Mouse (Mus musculus) forebrain, embryonic 16.5 days (tissue): ENCODE measurements around the gene Hpcal1. TPM values are rescaled to one million over a fixed set of nuclear protein-coding genes. Genes with fewer than 3 reads are reported as not detected.
A peak's percentile ranks its signal among the peaks of the same experiment; 100 is the strongest.

Experiments
- ATAC-seq: fragments of 200-750 bp; cut with Nextera tagmentation; 2 replicates; pipeline ENCODE4 v1.8.0; 2017; ENCODE audit warnings: mild to moderate bottlenecking, moderate library complexity
- H3K27ac ChIP-seq: fragments of 300-500 bp; sonication (generic); 2 replicates; pipeline ENCODE4 v1.5.1; 2014; ENCODE audit warnings: low read length, control low read depth
- H3K27me3 ChIP-seq: fragments of 300-500 bp; sonication (generic); replicated peaks from 2 replicates; pipeline ENCODE4 v1.6.1; 2014; ENCODE audit warnings: low read length; ENCODE audit not compliant: control insufficient read depth, insufficient read depth
- H3K36me3 ChIP-seq: fragments of 300-500 bp; sonication (generic); 2 replicates; pipeline ENCODE4 v1.6.1; 2014; ENCODE audit not compliant: control insufficient read depth, insufficient read depth
- H3K4me1 ChIP-seq: fragments of 300-500 bp; sonication (generic); replicated peaks from 2 replicates; pipeline ENCODE4 v1.6.1; 2014; ENCODE audit warnings: low read length; ENCODE audit not compliant: control insufficient read depth, insufficient read depth
- H3K4me2 ChIP-seq: fragments of 300-500 bp; sonication (generic); 2 replicates; pipeline ENCODE4 v1.6.1; 2014; ENCODE audit warnings: mild to moderate bottlenecking, low read length, control low read depth
- H3K4me3 ChIP-seq: fragments of 300-500 bp; sonication (generic); replicated peaks from 2 replicates; pipeline ENCODE4 v1.5.1; 2014; ENCODE audit warnings: mild to moderate bottlenecking, low read length, control low read depth
- H3K9ac ChIP-seq: fragments of 300-500 bp; sonication (generic); replicated peaks from 2 replicates; pipeline ENCODE4 v1.6.1; 2014; ENCODE audit warnings: low read depth, low read length, control low read depth
- H3K9me3 ChIP-seq: fragments of 300-500 bp; sonication (generic); 2 replicates; pipeline ENCODE4 v1.6.1; 2016; ENCODE audit warnings: low read length; ENCODE audit not compliant: control insufficient read depth
- WGBS: fragments of 180-500 bp; shearing (Covaris S2); extraction: QIAGEN DNeasy Blood & Tissue Kit; methylation state at CpG from one replicate; pipeline ENCODE4 v1.1.7; 2014; 5-methylcytosine and 5-hydroxymethylcytosine counted together
- polyA plus RNA-seq: library from polyadenylated mRNA; unstranded; fragments of >200 nt; fragmentation: Nextera tagmentation; extraction: Ambion mirVana; gene quantifications from 2 replicates; pipeline ENCODE4 v1.2.1, GENCODE M21; 2015

Hpcal1 gene
- 34.6 and 47.1 TPM in 2 replicates for polyA plus RNA-seq

GRCm38 (mm10) chr12:17690564-17691281, at the start of gene Hpcal1:
TSS of gene Hpcal1 (plus strand) at chr12:17690856.
- Histone ChIP-seq H3K27ac (no peak within 1 kb of the TSS), H3K4me2 (peak within 1 kb of the TSS; percentile 92), H3K36me3 (no peaks in the 10 kb centered on the region), H3K27me3 (no peaks in the 10 kb centered on the region), H3K4me3 (peak within 1 kb of the TSS; percentile 75), H3K4me1 (peaks cover 18% of the 10 kb centered on the region), H3K9ac (peak within 1 kb of the TSS; percentile 64), H3K9me3 (no peaks in the 10 kb centered on the region)
- WGBS = under 1% methylated on average over 69 of the region's 72 CpGs
- ATAC-seq = peak; percentile 86

- Histone ChIP-seq H3K9me3 (no peaks in the 10 kb centered on the region), H3K4me2 (no peak overlapping the region), H3K9ac (no peak overlapping the region), H3K4me1 (peaks cover 3% of the 10 kb centered on the region; the same call in 1 of the 2 replicates), H3K4me3 (no peak overlapping the region), H3K27me3 (no peaks in the 10 kb centered on the region), H3K36me3 (no peaks in the 10 kb centered on the region), H3K27ac (no peak overlapping the region)
- WGBS = 92% methylated on average over 4 of the region's 4 CpGs
- ATAC-seq = no peak
Observed at GRCm38 (mm10) chr12:17641269-17641668, 49.4 kb upstream of the Hpcal1 start.

- no peaks in the 10 kb centered on the region for H3K4me1 ChIP-seq
- no peaks in the 10 kb centered on the region for H3K36me3 ChIP-seq
- H3K4me3 ChIP-seq = no peak overlapping the region
- no peaks in the 10 kb centered on the region for H3K27me3 ChIP-seq
- WGBS = 80% methylated on average over 12 of the region's 12 CpGs
- ATAC-seq = no peak
- no peak overlapping the region for H3K27ac ChIP-seq
- H3K9ac ChIP-seq = no peak overlapping the region
- H3K9me3 ChIP-seq = no peaks in the 10 kb centered on the region
- H3K4me2 ChIP-seq = no peak overlapping the region
Observed at GRCm38 (mm10) chr12:17644385-17645222, 46.1 kb upstream of the Hpcal1 start.

- Histone ChIP-seq H3K9ac (no peak overlapping the region), H3K27ac (no peak overlapping the region), H3K4me2 (no peak overlapping the region), H3K36me3 (no peaks in the 10 kb centered on the region), H3K4me1 (no peaks in the 10 kb centered on the region), H3K9me3 (no peaks in the 10 kb centered on the region), H3K4me3 (no peak overlapping the region), H3K27me3 (no peaks in the 10 kb centered on the region)
- WGBS = 79% methylated on average over 6 of the region's 6 CpGs
- no peak for ATAC-seq
Observed at GRCm38 (mm10) chr12:17646457-17646856, 44.2 kb upstream of the Hpcal1 start.

GRCm38 (mm10) chr12:17651223-17652095, 39.2 kb upstream of the Hpcal1 start:
- 72% methylated on average over 7 of the region's 7 CpGs for WGBS
- Histone ChIP-seq H3K9me3 (no peaks in the 10 kb centered on the region), H3K36me3 (no peaks in the 10 kb centered on the region), H3K9ac (no peak overlapping the region), H3K27me3 (no peaks in the 10 kb centered on the region), H3K4me2 (no peak overlapping the region), H3K27ac (no peak overlapping the region), H3K4me1 (0 out of 2 replicates have a peak, but pooled peaks cover 3% of the 10 kb centered on the region), H3K4me3 (no peak overlapping the region)
- ATAC-seq = no peak

- Histone ChIP-seq H3K4me1 (0 out of 2 replicates have a peak, but pooled peaks cover 3% of the 10 kb centered on the region), H3K4me3 (no peak overlapping the region), H3K27me3 (no peaks in the 10 kb centered on the region), H3K27ac (no peak overlapping the region), H3K36me3 (no peaks in the 10 kb centered on the region), H3K9ac (no peak overlapping the region), H3K4me2 (no peak overlapping the region), H3K9me3 (no peaks in the 10 kb centered on the region)
- peak; percentile 36; the same call in 1 of the 2 replicates for ATAC-seq
- WGBS = 32% methylated on average over 8 of the region's 8 CpGs
Observed at GRCm38 (mm10) chr12:17652216-17653050, 38.2 kb upstream of the Hpcal1 start.

GRCm38 (mm10) chr12:17653051-17653783, 37.4 kb upstream of the Hpcal1 start:
- Histone ChIP-seq H3K4me1 (0 out of 2 replicates have a peak, but pooled peaks cover 3% of the 10 kb centered on the region), H3K27me3 (no peaks in the 10 kb centered on the region), H3K9ac (no peak overlapping the region), H3K36me3 (no peaks in the 10 kb centered on the region), H3K4me2 (no peak overlapping the region), H3K27ac (no peak overlapping the region), H3K9me3 (no peaks in the 10 kb centered on the region), H3K4me3 (no peak overlapping the region)
- no peak for ATAC-seq
- 87% methylated on average over 3 of the region's 3 CpGs for WGBS
